Mouse (Mus musculus) small intestine, adult 2 months (tissue): ENCODE results near the gene Havcr1. TPM values are rescaled to one million over a fixed set of nuclear protein-coding genes. Genes with fewer than 3 reads are reported as not detected.

Experiments
- H3K27ac ChIP-seq: fragments of 200-500 bp; 2 replicates; pipeline ENCODE4 v1.5.1; 2012; ENCODE audit warnings: low read depth, low read length, control low read depth, inconsistent platforms; ENCODE audit not compliant: insufficient read depth
- H3K27me3 ChIP-seq: fragments of 200-500 bp; 2 replicates; pipeline ENCODE4 v1.6.1; 2012; ENCODE audit warnings: mild to moderate bottlenecking, moderate library complexity, low read length, inconsistent platforms; ENCODE audit not compliant: control insufficient read depth, insufficient read depth
- H3K36me3 ChIP-seq: fragments of 200-500 bp; 2 replicates; pipeline ENCODE4 v1.6.1; 2012; ENCODE audit warnings: mild to moderate bottlenecking, low read length, control low read depth, inconsistent platforms; ENCODE audit not compliant: control insufficient read depth, insufficient read depth
- H3K4me1 ChIP-seq: fragments of 200-500 bp; 2 replicates; pipeline ENCODE4 v1.6.1; 2012; ENCODE audit warnings: low read length, inconsistent platforms, mixed read lengths; ENCODE audit not compliant: control insufficient read depth, insufficient read depth, insufficient read length
- H3K4me3 ChIP-seq: fragments of 200-500 bp; 2 replicates; pipeline ENCODE4 v1.5.1; 2012; ENCODE audit warnings: low read depth, mild to moderate bottlenecking, control low read depth, inconsistent platforms, low read length, moderate library complexity
- CTCF ChIP-seq: fragments of 200-500 bp; IDR thresholded peaks from 2 replicates; pipeline ENCODE4 v1.5.1; 2012; ENCODE audit warnings: low read depth, mild to moderate bottlenecking, control low read depth, inconsistent platforms, low read length, moderate library complexity, mixed read lengths; ENCODE audit not compliant: insufficient replicate concordance, insufficient read length; ENCODE audit errors: extremely low read depth
- POLR2A ChIP-seq: fragments of 200-500 bp; IDR thresholded peaks from 2 replicates; pipeline ENCODE4 v1.6.1; 2012; ENCODE audit warnings: low read depth, mild to moderate bottlenecking, control low read depth, inconsistent platforms, low read length, moderate library complexity
- WGBS: fragments of 180-500 bp; shearing (Covaris S2); methylation state at CpG from one replicate; pipeline ENCODE4 v1.1.7; 2018; 5-methylcytosine and 5-hydroxymethylcytosine counted together
- polyA plus RNA-seq: library from polyadenylated mRNA; depleted of rRNA; stranded (reverse); fragments of >200 nt; gene quantifications from 2 replicates; pipeline ENCODE4 v1.2.3, GENCODE M21; 2012

Havcr1 gene
- polyA plus RNA-seq, 1 experiment, result 0.10 TPM

GRCm38 (mm10) chr11:46731541-46732070 lies 3.3 kb upstream of the Havcr1 start:
- Histone ChIP-seq H3K4me1 (no peaks in the 10 kb centered on the region), H3K27me3 (no peaks in the 10 kb centered on the region), H3K27ac (no peak overlapping the region), H3K4me3 (no peak overlapping the region), H3K36me3 (no peaks in the 10 kb centered on the region)
- no peak for TF ChIP-seq CTCF
- no peak for TF ChIP-seq POLR2A
- WGBS, result 65% methylated on average over 11 of the region's 11 CpGs

GRCm38 (mm10) chr11:46733242-46733789 lies 1.6 kb upstream of the Havcr1 start:
- H3K27ac ChIP-seq, result no peak overlapping the region
- TF ChIP-seq POLR2A (no peak), CTCF (no peak)
- 50% methylated on average over 6 of the region's 6 CpGs for WGBS
- no peaks in the 10 kb centered on the region for H3K4me1 ChIP-seq
- no peak overlapping the region for H3K4me3 ChIP-seq
- no peaks in the 10 kb centered on the region for H3K36me3 ChIP-seq
- H3K27me3 ChIP-seq, result no peaks in the 10 kb centered on the region

GRCm38 (mm10) chr11:46734617-46735016 lies 263 bp upstream of the Havcr1 start:
- no peak overlapping the region for H3K27ac ChIP-seq
- H3K27me3 ChIP-seq, result no peaks in the 10 kb centered on the region

GRCm38 (mm10) chr11:46739501-46739900 lies 4.6 kb downstream of the Havcr1 start:
- WGBS, result 68% methylated on average over 4 of the region's 4 CpGs
- H3K4me1 ChIP-seq, result no peaks in the 10 kb centered on the region
- no peak for TF ChIP-seq CTCF
- TF ChIP-seq POLR2A, result no peak
- H3K36me3 ChIP-seq, result no peaks in the 10 kb centered on the region
- H3K27me3 ChIP-seq, result no peaks in the 10 kb centered on the region
- no peak overlapping the region for H3K4me3 ChIP-seq
- no peak overlapping the region for H3K27ac ChIP-seq

More at GRCm38 (mm10) chr11:46734617-46735016, 263 bp upstream of the Havcr1 start:
- no peaks in the 10 kb centered on the region for H3K36me3 ChIP-seq
- no peaks in the 10 kb centered on the region for H3K4me1 ChIP-seq
- TF ChIP-seq POLR2A (no peak), CTCF (no peak)
- H3K4me3 ChIP-seq, result no peak overlapping the region
- WGBS, result 27% methylated on average over 1 of the region's 1 CpGs

GRCm38 (mm10) chr11:46740886-46741285 lies 6.0 kb downstream of the Havcr1 start:
- no peaks in the 10 kb centered on the region for H3K27me3 ChIP-seq
- H3K4me1 ChIP-seq, result no peaks in the 10 kb centered on the region
- 72% methylated on average over 4 of the region's 4 CpGs for WGBS
- H3K36me3 ChIP-seq, result no peaks in the 10 kb centered on the region
- no peak overlapping the region for H3K27ac ChIP-seq
- no peak overlapping the region for H3K4me3 ChIP-seq
- TF ChIP-seq POLR2A (no peak), CTCF (no peak)

- Histone ChIP-seq H3K27me3 (no peaks in the 10 kb centered on the region), H3K4me3 (no peak overlapping the region), H3K27ac (no peak overlapping the region), H3K36me3 (no peaks in the 10 kb centered on the region), H3K4me1 (no peaks in the 10 kb centered on the region)
- TF ChIP-seq CTCF (no peak), POLR2A (no peak)
- WGBS, result 76% methylated on average over 3 of the region's 3 CpGs
Measured at GRCm38 (mm10) chr11:46741716-46742115, 6.8 kb downstream of the Havcr1 start.

- TF ChIP-seq POLR2A (no peak), CTCF (no peak)
- Histone ChIP-seq H3K4me3 (no peak overlapping the region), H3K36me3 (no peaks in the 10 kb centered on the region), H3K4me1 (no peaks in the 10 kb centered on the region), H3K27me3 (no peaks in the 10 kb centered on the region), H3K27ac (no peak overlapping the region)
- WGBS, result 39% methylated on average over 2 of the region's 2 CpGs
Measured at GRCm38 (mm10) chr11:46747996-46748395, 13.1 kb downstream of the Havcr1 start.
